Mouse (Mus musculus) forebrain, embryonic 15.5 days (tissue): ENCODE measurements around the gene 4921539E11Rik. TPM values are rescaled to one million over a fixed set of nuclear protein-coding genes. Genes with fewer than 3 reads are reported as not detected.

Experiments used
- ATAC-seq: fragments of 200-750 bp; cut with Nextera tagmentation; replicated peaks from 2 replicates; pipeline ENCODE4 v1.8.0; 2017; ENCODE audit warnings: mild to moderate bottlenecking, moderate TSS enrichment, moderate library complexity
- H3K27ac ChIP-seq: fragments of 300-500 bp; sonication (generic); replicated peaks from 2 replicates; pipeline ENCODE4 v1.5.1; 2015; ENCODE audit warnings: mild to moderate bottlenecking, inconsistent platforms
- H3K27me3 ChIP-seq: fragments of 300-500 bp; sonication (generic); 2 replicates; pipeline ENCODE4 v1.6.1; 2015; ENCODE audit warnings: inconsistent platforms
- H3K36me3 ChIP-seq: fragments of 300-500 bp; sonication (generic); 2 replicates; pipeline ENCODE4 v1.6.1; 2015; ENCODE audit warnings: mild to moderate bottlenecking, inconsistent platforms
- H3K4me1 ChIP-seq: fragments of 300-500 bp; sonication (generic); 2 replicates; pipeline ENCODE4 v1.6.1; 2015; ENCODE audit warnings: inconsistent platforms
- H3K4me2 ChIP-seq: fragments of 300-500 bp; sonication (generic); replicated peaks from 2 replicates; pipeline ENCODE4 v1.6.1; 2015; ENCODE audit warnings: mild to moderate bottlenecking, inconsistent platforms
- H3K4me3 ChIP-seq: fragments of 300-500 bp; sonication (generic); 2 replicates; pipeline ENCODE4 v1.5.1; 2015; ENCODE audit warnings: mild to moderate bottlenecking, inconsistent platforms
- H3K9ac ChIP-seq: fragments of 300-500 bp; sonication (generic); replicated peaks from 2 replicates; pipeline ENCODE4 v1.6.1; 2015; ENCODE audit warnings: mild to moderate bottlenecking, inconsistent platforms
- H3K9me3 ChIP-seq: fragments of 300-500 bp; sonication (generic); 2 replicates; pipeline ENCODE4 v1.6.1; 2016; ENCODE audit warnings: inconsistent platforms
- WGBS: fragments of 180-500 bp; shearing (Covaris S2); methylation state at CpG from one replicate; pipeline ENCODE4 v1.1.7; 2015; ENCODE audit warnings: mixed read lengths; 5-methylcytosine and 5-hydroxymethylcytosine counted together
- polyA plus RNA-seq: library from polyadenylated mRNA; unstranded; fragments of >200 nt; fragmentation: Nextera tagmentation; extraction: Ambion mirVana; gene quantifications from 2 replicates; pipeline ENCODE4 v1.2.1, GENCODE M21; 2015

The 4921539E11Rik gene
- polyA plus RNA-seq, 1 experiment from 2014 or later: not detected

DNA sequence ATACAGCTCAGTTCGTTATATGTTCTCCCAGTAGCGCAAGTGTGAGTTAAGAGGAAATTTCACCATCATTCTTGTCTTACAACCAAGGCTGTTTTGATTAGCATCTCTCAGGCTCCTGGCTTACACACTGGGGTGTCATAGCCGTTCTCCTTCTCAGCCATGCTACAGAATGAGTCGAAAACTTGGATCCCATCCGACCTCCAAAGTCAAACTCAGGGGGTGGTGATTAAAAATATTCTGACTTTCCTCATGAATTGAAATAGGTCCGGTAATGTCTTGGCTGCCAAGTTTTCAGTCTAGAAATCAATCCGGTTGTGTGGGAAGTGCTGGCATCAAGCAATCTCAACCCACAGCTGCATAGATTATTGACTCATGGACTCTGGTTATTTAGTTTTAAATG lies 2.3 kb downstream of the 4921539E11Rik start:
- no peak overlapping the region for H3K9ac ChIP-seq
- H3K9me3 ChIP-seq: no peaks in the 10 kb centered on the region
- no peak overlapping the region for H3K4me2 ChIP-seq
- H3K27ac ChIP-seq: no peak overlapping the region
- WGBS: 89% methylated on average over 7 of the region's 7 CpGs
- no peak for ATAC-seq
- no peaks in the 10 kb centered on the region for H3K4me1 ChIP-seq
- no peak overlapping the region for H3K4me3 ChIP-seq
- H3K36me3 ChIP-seq: no peaks in the 10 kb centered on the region
- no peaks in the 10 kb centered on the region for H3K27me3 ChIP-seq

- no peaks in the 10 kb centered on the region for H3K27me3 ChIP-seq
- H3K36me3 ChIP-seq: no peaks in the 10 kb centered on the region
- H3K4me1 ChIP-seq: no peaks in the 10 kb centered on the region
- no peak for ATAC-seq
- WGBS: 86% methylated on average over 7 of the region's 8 CpGs
- no peak overlapping the region for H3K4me3 ChIP-seq
- no peak overlapping the region for H3K27ac ChIP-seq
- no peak overlapping the region for H3K4me2 ChIP-seq
- H3K9me3 ChIP-seq: no peaks in the 10 kb centered on the region
- H3K9ac ChIP-seq: no peak overlapping the region
These were observed 17.6 kb downstream of the 4921539E11Rik start for GRCm38 (mm10) chr4:103273021-103273420.

- H3K27ac ChIP-seq: no peak overlapping the region
- no peak overlapping the region for H3K4me2 ChIP-seq
- no peaks in the 10 kb centered on the region for H3K36me3 ChIP-seq
- H3K4me1 ChIP-seq: no peaks in the 10 kb centered on the region
- no peaks in the 10 kb centered on the region for H3K27me3 ChIP-seq
- H3K4me3 ChIP-seq: no peak overlapping the region
- 87% methylated on average over 4 of the region's 4 CpGs for WGBS
- ATAC-seq: no peak
- H3K9me3 ChIP-seq: no peaks in the 10 kb centered on the region
- H3K9ac ChIP-seq: no peak overlapping the region
These were observed 21.3 kb downstream of the 4921539E11Rik start for GRCm38 (mm10) chr4:103269336-103269735.

GRCm38 (mm10) chr4:103265166-103265565 lies 25.5 kb downstream of the 4921539E11Rik start:
- Histone ChIP-seq H3K9me3 (no peaks in the 10 kb centered on the region), H3K4me3 (no peak overlapping the region), H3K9ac (no peak overlapping the region), H3K27ac (no peak overlapping the region), H3K27me3 (no peaks in the 10 kb centered on the region), H3K36me3 (no peaks in the 10 kb centered on the region), H3K4me2 (no peak overlapping the region), H3K4me1 (no peaks in the 10 kb centered on the region)
- WGBS: 70% methylated on average over 2 of the region's 2 CpGs
- no peak for ATAC-seq

- 44% methylated on average over 8 of the region's 8 CpGs for WGBS
- no peak for ATAC-seq
- Histone ChIP-seq H3K9ac (no peak overlapping the region), H3K27ac (no peak overlapping the region), H3K36me3 (no peaks in the 10 kb centered on the region), H3K4me1 (no peaks in the 10 kb centered on the region), H3K9me3 (no peaks in the 10 kb centered on the region), H3K4me3 (no peak overlapping the region), H3K27me3 (no peaks in the 10 kb centered on the region), H3K4me2 (no peak overlapping the region)
These were observed 26.8 kb downstream of the 4921539E11Rik start for GRCm38 (mm10) chr4:103263812-103264396.

DNA sequence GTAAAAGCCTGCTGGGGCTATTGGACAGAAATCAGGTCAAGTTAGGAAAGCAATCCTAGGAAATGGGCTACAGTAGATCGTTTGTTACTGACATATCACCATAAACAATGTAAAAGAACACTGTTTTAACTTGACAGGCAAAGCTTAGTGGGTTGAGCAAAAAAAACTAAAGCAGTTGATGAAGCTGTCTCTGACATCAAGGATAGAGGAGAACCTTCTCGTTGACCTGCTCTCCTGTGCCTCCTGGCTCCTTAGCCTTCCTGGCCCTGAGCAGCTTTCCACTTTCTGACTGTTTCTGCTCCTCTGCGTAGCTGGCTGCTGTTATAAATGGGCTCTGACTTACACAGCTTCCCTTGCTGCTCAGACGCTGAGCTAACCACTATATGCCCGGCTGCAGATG lies 27.3 kb downstream of the 4921539E11Rik start:
- 72% methylated on average over 5 of the region's 5 CpGs for WGBS
- Histone ChIP-seq H3K27ac (no peak overlapping the region), H3K36me3 (no peaks in the 10 kb centered on the region), H3K4me1 (no peaks in the 10 kb centered on the region), H3K27me3 (no peaks in the 10 kb centered on the region), H3K9ac (no peak overlapping the region), H3K9me3 (no peaks in the 10 kb centered on the region), H3K4me2 (no peak overlapping the region), H3K4me3 (no peak overlapping the region)
- ATAC-seq: no peak

DNA sequence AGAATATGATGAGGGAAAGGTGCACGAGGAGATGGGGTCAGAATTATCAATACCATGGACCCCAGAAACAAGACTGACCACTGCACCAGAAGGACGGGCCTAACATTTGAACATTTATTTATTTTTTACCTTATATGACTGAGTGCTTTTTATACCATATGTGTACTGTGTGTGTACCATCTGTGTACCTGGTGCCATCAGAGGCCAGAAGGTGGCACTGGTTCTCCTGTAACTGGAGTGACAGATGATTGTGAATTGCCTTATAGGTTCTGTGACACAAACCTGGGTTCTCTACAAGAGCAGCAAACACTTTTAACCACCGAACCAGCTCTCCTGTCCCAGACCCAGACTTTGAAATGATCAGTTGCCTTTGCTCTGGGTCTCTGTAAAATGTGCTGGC lies 31.8 kb downstream of the 4921539E11Rik start:
- Histone ChIP-seq H3K36me3 (no peaks in the 10 kb centered on the region), H3K9ac (no peak overlapping the region), H3K4me2 (no peak overlapping the region), H3K4me1 (no peaks in the 10 kb centered on the region), H3K27ac (no peak overlapping the region), H3K9me3 (no peaks in the 10 kb centered on the region), H3K4me3 (no peak overlapping the region), H3K27me3 (no peaks in the 10 kb centered on the region)
- WGBS: 73% methylated on average over 3 of the region's 3 CpGs
- ATAC-seq: no peak

- H3K9ac ChIP-seq: no peak overlapping the region
These were observed 36.8 kb downstream of the 4921539E11Rik start for GRCm38 (mm10) chr4:103253846-103254245.

GRCm38 (mm10) chr4:103249436-103250085 lies 41.1 kb downstream of the 4921539E11Rik start:
- Histone ChIP-seq H3K27ac (no peak overlapping the region), H3K9ac (no peak overlapping the region), H3K36me3 (no peaks in the 10 kb centered on the region), H3K9me3 (no peaks in the 10 kb centered on the region), H3K4me2 (no peak overlapping the region), H3K4me3 (no peak overlapping the region), H3K4me1 (no peaks in the 10 kb centered on the region), H3K27me3 (no peaks in the 10 kb centered on the region)
- ATAC-seq: no peak
- 73% methylated on average over 6 of the region's 6 CpGs for WGBS

More at GRCm38 (mm10) chr4:103253846-103254245, 36.8 kb downstream of the 4921539E11Rik start:
- Histone ChIP-seq H3K4me1 (no peaks in the 10 kb centered on the region), H3K9me3 (no peaks in the 10 kb centered on the region), H3K27me3 (no peaks in the 10 kb centered on the region), H3K36me3 (no peaks in the 10 kb centered on the region), H3K27ac (no peak overlapping the region), H3K4me2 (no peak overlapping the region), H3K4me3 (no peak overlapping the region)
- no peak for ATAC-seq
- 78% methylated on average over 4 of the region's 4 CpGs for WGBS

- Histone ChIP-seq H3K4me3 (no peak overlapping the region), H3K4me1 (no peaks in the 10 kb centered on the region), H3K27me3 (no peaks in the 10 kb centered on the region), H3K4me2 (no peak overlapping the region), H3K36me3 (no peaks in the 10 kb centered on the region), H3K9me3 (no peaks in the 10 kb centered on the region), H3K9ac (no peak overlapping the region), H3K27ac (no peak overlapping the region)
- no peak for ATAC-seq
- WGBS: 69% methylated on average over 2 of the region's 2 CpGs
These were observed 42.9 kb downstream of the 4921539E11Rik start for GRCm38 (mm10) chr4:103247813-103248212.

- Histone ChIP-seq H3K4me2 (no peak overlapping the region), H3K36me3 (no peaks in the 10 kb centered on the region), H3K27me3 (no peaks in the 10 kb centered on the region), H3K9ac (no peak overlapping the region), H3K4me3 (no peak overlapping the region), H3K9me3 (no peaks in the 10 kb centered on the region), H3K27ac (no peak overlapping the region), H3K4me1 (no peaks in the 10 kb centered on the region)
- WGBS: 89% methylated on average over 3 of the region's 3 CpGs
- no peak for ATAC-seq
These were observed 43.4 kb downstream of the 4921539E11Rik start for GRCm38 (mm10) chr4:103247249-103247648.

DNA sequence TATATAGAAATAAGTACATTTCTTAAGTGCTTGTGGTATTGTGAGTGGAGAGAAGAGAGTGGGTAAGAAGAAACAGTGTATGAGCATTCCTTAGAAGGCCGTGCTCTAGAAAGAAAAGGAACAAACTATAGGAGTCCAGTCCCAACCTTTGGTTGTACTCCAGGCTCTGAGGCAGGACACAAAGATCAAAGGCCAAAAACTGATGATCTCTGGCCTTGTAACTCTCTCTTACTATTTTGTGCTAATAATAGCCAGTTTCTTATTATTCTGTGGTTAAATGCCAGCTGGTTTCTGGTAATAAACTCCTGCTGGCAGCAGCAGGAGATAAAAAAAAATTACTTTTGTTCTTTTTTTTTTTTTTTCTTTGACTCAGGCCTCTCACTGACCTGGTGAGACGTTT lies 58.5 kb downstream of the 4921539E11Rik start:
- WGBS: 33% methylated on average over 2 of the region's 2 CpGs
- H3K27ac ChIP-seq: no peak overlapping the region
- no peak for ATAC-seq
- no peak overlapping the region for H3K9ac ChIP-seq
- H3K36me3 ChIP-seq: no peaks in the 10 kb centered on the region
- no peaks in the 10 kb centered on the region for H3K9me3 ChIP-seq
- H3K27me3 ChIP-seq: no peaks in the 10 kb centered on the region
- no peak overlapping the region for H3K4me3 ChIP-seq
- H3K4me1 ChIP-seq: no peaks in the 10 kb centered on the region
- H3K4me2 ChIP-seq: no peak overlapping the region

DNA sequence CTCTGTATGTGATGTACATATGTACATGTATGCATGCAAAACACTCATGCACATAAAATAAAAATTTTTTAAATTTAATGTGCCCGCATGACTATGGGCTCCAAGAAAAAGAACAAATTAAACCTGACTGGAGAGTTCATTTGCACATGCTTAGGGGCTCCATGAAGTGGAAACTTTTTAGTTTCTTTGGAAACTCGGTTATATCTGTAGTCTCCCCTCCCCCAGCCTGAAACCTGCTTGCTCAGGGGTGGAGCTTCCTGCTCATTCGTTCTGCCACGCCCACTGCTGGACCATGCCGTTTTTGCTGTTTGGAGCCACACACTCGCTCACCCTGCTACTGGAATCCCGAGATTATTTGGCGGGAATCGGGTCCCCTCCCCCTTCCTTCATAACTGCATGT lies 67.8 kb downstream of the 4921539E11Rik start:
- Histone ChIP-seq H3K27me3 (no peaks in the 10 kb centered on the region), H3K27ac (no peak overlapping the region), H3K4me2 (no peak overlapping the region), H3K36me3 (no peaks in the 10 kb centered on the region), H3K4me3 (no peak overlapping the region), H3K9me3 (no peaks in the 10 kb centered on the region), H3K4me1 (no peaks in the 10 kb centered on the region), H3K9ac (no peak overlapping the region)
- ATAC-seq: no peak
- 46% methylated on average over 9 of the region's 9 CpGs for WGBS
